Mouse (Mus musculus) lung, embryonic 16.5 days (tissue): Measurements from ENCODE around the gene Slc22a4. TPM values are rescaled to one million over a fixed set of nuclear protein-coding genes. Genes with fewer than 3 reads are reported as not detected.
"Not testable (repeated sequence)": the region's sequence is repeated elsewhere in the genome, so short reads cannot be mapped to it uniquely, and the experiment has no call there.

Source experiments
- ATAC-seq: fragments of 200-750 bp; cut with Nextera tagmentation; 2 replicates; pipeline ENCODE4 v1.8.0; 2017; ENCODE audit warnings: low read depth, mild to moderate bottlenecking, moderate library complexity
- H3K27ac ChIP-seq: fragments of 300-500 bp; sonication (generic); 2 replicates; pipeline ENCODE4 v1.5.1; 2014; ENCODE audit warnings: mild to moderate bottlenecking, control low read depth, low read length
- H3K27me3 ChIP-seq: fragments of 300-500 bp; sonication (generic); 2 replicates; pipeline ENCODE4 v1.6.1; 2014; ENCODE audit warnings: low read depth, low read length, mixed read lengths; ENCODE audit not compliant: control insufficient read depth, insufficient read depth
- H3K36me3 ChIP-seq: fragments of 300-500 bp; sonication (generic); 2 replicates; pipeline ENCODE4 v1.6.1; 2014; ENCODE audit warnings: low read length; ENCODE audit not compliant: control insufficient read depth, insufficient read depth
- H3K4me1 ChIP-seq: fragments of 300-500 bp; sonication (generic); replicated peaks from 2 replicates; pipeline ENCODE4 v1.6.1; 2014; ENCODE audit warnings: low read length, mixed read lengths; ENCODE audit not compliant: control insufficient read depth, insufficient read depth
- H3K4me2 ChIP-seq: fragments of 300-500 bp; sonication (generic); 2 replicates; pipeline ENCODE4 v1.6.1; 2014; ENCODE audit warnings: low read depth, low read length, control low read depth
- H3K4me3 ChIP-seq: fragments of 300-500 bp; sonication (generic); 2 replicates; pipeline ENCODE4 v1.5.1; 2014; ENCODE audit warnings: mild to moderate bottlenecking, low read length, control low read depth
- H3K9ac ChIP-seq: fragments of 300-500 bp; sonication (generic); 2 replicates; pipeline ENCODE4 v1.6.1; 2014; ENCODE audit warnings: low read length, control low read depth
- H3K9me3 ChIP-seq: fragments of 300-500 bp; sonication (generic); 2 replicates; pipeline ENCODE4 v1.6.1; 2016; ENCODE audit warnings: low read length; ENCODE audit not compliant: control insufficient read depth
- WGBS: fragments of 180-500 bp; shearing (Covaris S2); extraction: QIAGEN DNeasy Blood & Tissue Kit; methylation state at CpG from one replicate; pipeline ENCODE4 v1.1.7; 2014; 5-methylcytosine and 5-hydroxymethylcytosine counted together
- polyA plus RNA-seq: library from polyadenylated mRNA; unstranded; fragments of >200 nt; fragmentation: Nextera tagmentation; extraction: Ambion mirVana; gene quantifications from 2 replicates; pipeline ENCODE4 v1.2.1, GENCODE M21; 2015

The Slc22a4 gene
- polyA plus RNA-seq, 1 experiment from 2014 or later = 0.63 TPM

GRCm38 (mm10) chr11:54012961-54013360 is 14.9 kb downstream of the Slc22a4 start:
- Histone ChIP-seq H3K4me1 (no peaks in the 10 kb centered on the region), H3K4me2 (no peak overlapping the region), H3K9me3 (no peaks in the 10 kb centered on the region), H3K27ac (no peak overlapping the region), H3K4me3 (no peak overlapping the region), H3K36me3 (no peaks in the 10 kb centered on the region), H3K27me3 (no peaks in the 10 kb centered on the region), H3K9ac (no peak overlapping the region)
- 80% methylated on average over 5 of the region's 5 CpGs for WGBS
- no peak for ATAC-seq

GRCm38 (mm10) chr11:54011255-54011654 is 16.6 kb downstream of the Slc22a4 start:
- H3K4me3 ChIP-seq = no peak overlapping the region
- no peak overlapping the region for H3K4me2 ChIP-seq
- no peaks in the 10 kb centered on the region for H3K9me3 ChIP-seq
- WGBS = 63% methylated on average over 2 of the region's 2 CpGs
- peak; percentile 59 for ATAC-seq
- no peak overlapping the region for H3K9ac ChIP-seq
- no peaks in the 10 kb centered on the region for H3K4me1 ChIP-seq
- no peak overlapping the region for H3K27ac ChIP-seq
- no peaks in the 10 kb centered on the region for H3K27me3 ChIP-seq
- no peaks in the 10 kb centered on the region for H3K36me3 ChIP-seq

GRCm38 (mm10) chr11:54008416-54008920 is 19.4 kb downstream of the Slc22a4 start:
- no peak overlapping the region for H3K4me3 ChIP-seq
- no peak overlapping the region for H3K9ac ChIP-seq
- no peak for ATAC-seq
- H3K27ac ChIP-seq = no peak overlapping the region
- no peaks in the 10 kb centered on the region for H3K36me3 ChIP-seq
- no peak overlapping the region for H3K4me2 ChIP-seq
- H3K4me1 ChIP-seq = no peaks in the 10 kb centered on the region; the same call in 1 of the 2 replicates
- no peaks in the 10 kb centered on the region for H3K9me3 ChIP-seq
- no peaks in the 10 kb centered on the region for H3K27me3 ChIP-seq
- WGBS = 66% methylated on average over 10 of the region's 10 CpGs

GRCm38 (mm10) chr11:54007717-54008116 is 20.2 kb downstream of the Slc22a4 start:
- ATAC-seq = no peak
- no peaks in the 10 kb centered on the region for H3K27me3 ChIP-seq
- no peaks in the 10 kb centered on the region for H3K36me3 ChIP-seq
- no peak overlapping the region for H3K4me2 ChIP-seq
- H3K4me1 ChIP-seq = peaks cover 2% of the 10 kb centered on the region; the same call in 1 of the 2 replicates
- 73% methylated on average over 11 of the region's 11 CpGs for WGBS
- H3K9ac ChIP-seq = no peak overlapping the region
- no peak overlapping the region for H3K27ac ChIP-seq
- H3K9me3 ChIP-seq = no peaks in the 10 kb centered on the region
- no peak overlapping the region for H3K4me3 ChIP-seq

- Histone ChIP-seq H3K4me1 (peaks cover 2% of the 10 kb centered on the region; the same call in 1 of the 2 replicates), H3K9ac (no peak overlapping the region), H3K36me3 (no peaks in the 10 kb centered on the region), H3K4me3 (no peak overlapping the region), H3K27me3 (no peaks in the 10 kb centered on the region), H3K27ac (no peak overlapping the region), H3K9me3 (no peaks in the 10 kb centered on the region), H3K4me2 (no peak overlapping the region)
- 30% methylated on average over 4 of the region's 4 CpGs for WGBS
- ATAC-seq = no peak
Observed at GRCm38 (mm10) chr11:54006901-54007300, 21.0 kb downstream of the Slc22a4 start.

GRCm38 (mm10) chr11:54006362-54006761 is 21.5 kb downstream of the Slc22a4 start:
- H3K9ac ChIP-seq, H3K27ac ChIP-seq, ATAC-seq, H3K4me3 ChIP-seq, H3K4me1 ChIP-seq, H3K36me3 ChIP-seq, H3K4me2 ChIP-seq, H3K27me3 ChIP-seq, H3K9me3 ChIP-seq: not testable (repeated sequence)
- WGBS = 31% methylated on average over 5 of the region's 5 CpGs

- Histone ChIP-seq H3K36me3 (no peaks in the 10 kb centered on the region), H3K9ac (no peak overlapping the region), H3K4me3 (no peak overlapping the region), H3K9me3 (no peaks in the 10 kb centered on the region), H3K4me2 (no peak overlapping the region), H3K27ac (no peak overlapping the region), H3K27me3 (no peaks in the 10 kb centered on the region), H3K4me1 (peaks cover 2% of the 10 kb centered on the region; the same call in 1 of the 2 replicates)
- 79% methylated on average over 3 of the region's 3 CpGs for WGBS
- no peak for ATAC-seq
Observed at GRCm38 (mm10) chr11:54004734-54005133, 23.2 kb downstream of the Slc22a4 start.

GRCm38 (mm10) chr11:54004221-54004620 is 23.7 kb downstream of the Slc22a4 start:
- no peak for ATAC-seq
- no peaks in the 10 kb centered on the region for H3K27me3 ChIP-seq
- no peaks in the 10 kb centered on the region for H3K9me3 ChIP-seq
- H3K27ac ChIP-seq = no peak overlapping the region
- H3K9ac ChIP-seq = no peak overlapping the region
- no peak overlapping the region for H3K4me2 ChIP-seq
- H3K36me3 ChIP-seq = no peaks in the 10 kb centered on the region
- 71% methylated on average over 9 of the region's 9 CpGs for WGBS
- H3K4me1 ChIP-seq = peaks cover 2% of the 10 kb centered on the region; the same call in 1 of the 2 replicates
- H3K4me3 ChIP-seq = no peak overlapping the region

GRCm38 (mm10) chr11:54002761-54003717 is 24.9 kb downstream of the Slc22a4 start:
- not testable (repeated sequence) for H3K4me2 ChIP-seq, H3K9ac ChIP-seq, H3K27me3 ChIP-seq, H3K27ac ChIP-seq, H3K4me1 ChIP-seq, H3K36me3 ChIP-seq, H3K9me3 ChIP-seq, H3K4me3 ChIP-seq
- ATAC-seq = peak; percentile 56
- 30% methylated on average over 12 of the region's 12 CpGs for WGBS
